Mouse (Mus musculus): ENCODE measurements around the gene Trim56.
A peak's percentile ranks its signal among the peaks of the same experiment; 100 is the strongest.

Trim56 gene

GRCm38 (mm10) chr5:137074191-137074651 lies 41.8 kb downstream of the Trim56 start:
- peak in 1 of 2 experiments; percentile 60 for DNase-seq

GRCm38 (mm10) chr5:137073141-137073540 lies 42.9 kb downstream of the Trim56 start:
- no peak for DNase-seq

DNA sequence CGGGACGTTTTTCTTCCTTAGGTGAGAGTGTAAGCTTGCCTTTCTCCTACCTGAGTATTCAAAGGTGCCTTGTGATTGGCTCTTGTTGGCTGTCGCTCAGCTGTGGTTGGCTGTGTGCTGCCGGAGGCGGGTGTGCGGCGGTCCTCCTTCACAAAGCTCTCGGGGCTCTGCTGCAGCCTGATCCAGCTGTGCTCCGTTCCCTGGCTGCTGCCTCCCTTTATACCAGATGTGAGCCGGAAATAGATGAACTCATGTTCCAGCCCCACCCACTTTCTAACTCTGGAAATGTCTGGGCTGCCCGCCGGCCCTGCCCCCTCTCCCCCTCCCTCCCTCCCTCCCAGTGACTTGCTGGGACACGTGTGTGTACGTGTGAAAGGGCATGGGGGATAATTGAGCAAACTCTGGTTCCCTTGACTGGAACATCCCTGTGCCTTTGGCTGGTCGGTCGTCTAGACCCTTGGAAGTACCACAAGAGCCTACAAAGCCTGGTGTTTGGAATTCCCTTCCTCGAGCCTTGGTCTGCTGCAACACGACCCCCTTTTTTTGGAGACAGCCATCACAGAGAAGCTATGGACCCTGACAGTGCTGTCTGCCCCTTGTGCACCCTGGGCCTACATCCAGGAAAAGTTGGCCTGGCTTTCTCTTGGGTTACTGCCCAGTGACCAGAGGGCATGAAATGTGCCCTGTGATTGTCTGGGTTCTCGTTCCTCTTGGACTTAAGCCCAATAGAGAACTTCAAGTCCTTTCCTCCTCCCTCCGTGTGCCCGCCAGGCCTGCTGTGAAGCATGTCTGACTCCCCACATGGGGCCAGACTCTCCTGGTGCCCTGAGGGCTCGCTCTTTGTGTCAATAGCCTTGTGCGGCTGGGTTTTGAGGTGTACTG lies 43.7 kb downstream of the Trim56 start, which contains the start of gene Serpine1:
Gene Serpine1 (minus strand): TSS at position 190 of the 882 bp plus-strand sequence.
- peak; percentile 87 to 96 for DNase-seq

DNA sequence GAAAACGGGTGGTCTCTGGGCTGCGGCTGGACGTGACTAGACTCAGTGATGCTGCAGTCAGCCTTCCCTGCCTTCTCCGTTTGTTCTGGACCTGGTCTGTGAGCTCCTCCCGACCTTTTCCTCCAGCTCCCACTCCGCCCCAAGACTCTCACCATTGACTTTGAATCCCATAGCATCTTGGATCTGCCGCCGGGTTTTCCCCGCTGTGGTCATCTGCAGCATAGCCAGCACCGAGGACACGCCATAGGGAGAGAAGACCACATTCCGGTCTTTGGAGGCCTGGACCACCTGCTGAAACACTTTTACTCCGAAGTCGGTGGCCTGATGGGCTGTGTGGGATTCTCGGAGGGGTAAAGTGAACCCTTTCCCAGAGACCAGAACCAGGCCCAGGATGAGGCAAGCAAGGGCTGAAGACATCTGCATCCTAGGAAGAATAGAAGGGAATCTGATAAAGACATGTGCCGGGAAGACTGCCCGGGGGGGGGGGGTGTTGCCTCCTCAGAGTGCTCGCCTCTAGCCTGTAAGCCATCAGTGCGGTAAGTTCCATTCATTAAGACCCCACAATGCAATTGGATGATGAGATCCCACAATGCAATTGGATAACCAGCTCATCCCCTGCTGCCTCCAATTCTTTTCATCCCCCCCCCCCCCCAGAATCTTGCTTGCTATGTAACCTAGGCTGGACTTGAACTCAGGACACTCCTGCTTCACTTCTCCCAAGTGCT lies 45.0 kb downstream of the Trim56 start:
- no peak for DNase-seq

DNA sequence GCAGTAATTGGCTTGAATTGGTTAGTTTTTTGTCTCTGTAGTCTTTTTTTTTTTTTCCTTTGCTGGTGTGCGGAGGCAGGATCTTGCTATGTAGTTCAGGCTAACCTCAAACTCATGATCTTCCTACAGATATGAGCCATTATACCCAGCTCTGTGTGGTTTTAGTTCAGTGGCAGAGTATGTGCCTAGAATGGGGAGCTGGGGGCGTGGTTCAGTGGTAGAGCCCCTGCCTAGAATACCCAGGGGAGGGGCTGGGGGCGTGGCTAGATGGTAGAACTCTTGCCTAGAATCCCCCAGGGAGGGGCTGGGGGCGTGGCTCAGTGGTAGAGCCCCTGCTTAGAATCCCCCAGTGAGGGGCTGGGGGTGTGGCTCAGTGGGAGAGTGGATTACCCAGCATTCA lies 47.3 kb downstream of the Trim56 start:
- no peak for DNase-seq

DNA sequence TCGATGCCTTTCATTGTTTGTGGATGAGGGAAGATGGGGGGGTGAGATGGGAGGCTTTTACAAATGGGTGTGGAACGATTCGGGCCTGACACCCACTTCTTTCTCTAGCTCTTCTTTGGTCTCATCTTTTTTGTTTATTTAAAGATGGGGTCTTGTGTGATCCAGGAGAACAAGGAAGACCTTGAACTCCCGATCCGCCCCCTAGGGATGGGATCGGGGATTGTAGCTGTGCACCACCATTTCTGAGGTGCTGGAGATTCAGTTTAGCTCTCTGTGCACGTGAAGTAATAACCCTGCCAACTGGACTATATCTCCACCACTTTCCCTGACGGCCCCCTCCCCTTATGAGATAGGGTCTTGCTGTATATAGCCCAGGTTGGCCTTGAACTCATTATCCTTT lies 50.1 kb downstream of the Trim56 start:
- DNase-seq: no peak

DNA sequence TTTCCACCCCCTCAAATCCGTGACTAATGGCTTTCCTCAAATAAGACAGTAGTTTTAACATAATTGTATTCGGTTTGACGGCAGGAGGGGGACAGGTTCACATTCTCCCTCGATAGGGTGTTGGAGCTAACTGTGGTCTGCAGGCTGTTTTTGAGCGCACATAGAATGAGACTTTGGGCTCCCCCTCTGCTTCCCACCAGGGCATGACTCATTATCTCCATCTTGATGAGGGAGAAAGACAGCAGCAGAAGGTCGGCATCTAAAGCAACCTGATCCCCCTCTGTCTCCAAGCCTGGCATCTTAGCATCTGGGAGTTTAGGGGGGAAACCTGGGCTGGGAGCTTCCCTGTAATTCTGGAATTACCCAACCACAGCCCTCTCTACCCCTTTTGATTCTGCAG lies 50.6 kb downstream of the Trim56 start:
- no peak for DNase-seq

GRCm38 (mm10) chr5:137062601-137063000 lies 53.4 kb downstream of the Trim56 start:
- no peak for DNase-seq

GRCm38 (mm10) chr5:137061809-137062481 lies 54.1 kb downstream of the Trim56 start:
- peak; percentile 77 to 79 for DNase-seq
